Mouse (Mus musculus): ENCODE measurements at regions not wholly inside any gene's neighbourhood (a gene's known extent, or its start where the extent isn't known, plus 50 kb on each side); places are given as distances from the start of the nearest gene placed in this dataset.

- TF ChIP-seq GATA1 (IDR thresholded peaks at IDR 0.05; ENCODE audit: borderline replicate concordance, low read length) (no peak), FLI1 (IDR thresholded peaks at IDR 0.05; ENCODE audit: low read length) (no peak)
Observed at GRCm38 (mm10) chr12:109772543-109772942, 172.4 kb upstream of the Rtl1 start.
